Mouse (Mus musculus) Muller cell, postnatal 12 days (primary cell): ENCODE measurements around the gene Slmap.
"Not testable (repeated sequence)": the region's sequence is repeated elsewhere in the genome, so short reads cannot be mapped to it uniquely, and the experiment has no call there.

ENCODE experiments used
- DNase-seq: peaks from one replicate; pipeline ENCODE4 v3.0.0-alpha.2; 2015; ENCODE audit errors: inconsistent ontology term

The Slmap gene

GRCm38 (mm10) chr14:26534757-26535479 lies at the start of gene Slmap:
Slmap (minus strand) TSS chr14:26534931.
- peak; percentile 97 for DNase-seq

GRCm38 (mm10) chr14:26583645-26584044 lies 48.9 kb upstream of the Slmap start:
- DNase-seq, result no peak

GRCm38 (mm10) chr14:26579346-26580343 lies 44.9 kb upstream of the Slmap start:
- DNase-seq, result peak; percentile 93

GRCm38 (mm10) chr14:26578791-26579191 lies 44.1 kb upstream of the Slmap start:
- no peak for DNase-seq

GRCm38 (mm10) chr14:26576255-26576780 lies 41.6 kb upstream of the Slmap start:
- no peak for DNase-seq

- not testable (repeated sequence) for DNase-seq
Measured at GRCm38 (mm10) chr14:26573556-26573955, 38.8 kb upstream of the Slmap start, which contains the start of gene Dennd6a. Dennd6a (plus strand) TSS chr14:26573856.

GRCm38 (mm10) chr14:26571951-26572675 lies 37.4 kb upstream of the Slmap start:
- DNase-seq, result no peak

- peak; percentile 13 for DNase-seq
Measured at GRCm38 (mm10) chr14:26569880-26570279, 35.1 kb upstream of the Slmap start.

- DNase-seq, result no peak
Measured at GRCm38 (mm10) chr14:26562247-26562646, 27.5 kb upstream of the Slmap start.

- no peak for DNase-seq
Measured at GRCm38 (mm10) chr14:26558536-26558935, 23.8 kb upstream of the Slmap start.

- DNase-seq, result peak; percentile 67
Measured at GRCm38 (mm10) chr14:26557581-26557980, 22.9 kb upstream of the Slmap start.

GRCm38 (mm10) chr14:26552853-26553252 lies 18.1 kb upstream of the Slmap start:
- DNase-seq, result no peak

GRCm38 (mm10) chr14:26552441-26552840 lies 17.7 kb upstream of the Slmap start:
- no peak for DNase-seq

GRCm38 (mm10) chr14:26550712-26551111 lies 16.0 kb upstream of the Slmap start:
- DNase-seq, result no peak

- DNase-seq, result no peak
Measured at GRCm38 (mm10) chr14:26547516-26548488, 13.1 kb upstream of the Slmap start.

GRCm38 (mm10) chr14:26542136-26542535 lies 7.4 kb upstream of the Slmap start:
- no peak for DNase-seq

GRCm38 (mm10) chr14:26540577-26540976 lies 5.8 kb upstream of the Slmap start:
- no peak for DNase-seq

GRCm38 (mm10) chr14:26539241-26539640 lies 4.5 kb upstream of the Slmap start:
- DNase-seq, result no peak

GRCm38 (mm10) chr14:26533821-26534756 lies 642 bp downstream of the Slmap start:
- peak; percentile 66 for DNase-seq
